28 mouse cellular contexts compared by ENCODE assay signal in genomic region chr11:87599395-87600089, GRCm38 (mm10). TPM values are rescaled to one million over a fixed set of nuclear protein-coding genes. Genes with fewer than 3 reads are reported as not detected.
DNase-seq lines count a peak whose midpoint lies in the region.
"Had no signal": no experiment of that assay in that cellular context is flagged by ENCODE, and none has a peak within 500 bp of the region (broad histone marks: within the 10 kb centered on the region; RNA-seq: fewer than 3 reads in every experiment).

No protein-coding gene starts in this region.

- 91% methylated on average over 13 of the region's 13 CpGs for WGBS in embryonic facial prominence, embryonic 10.5 days

- H3K4me3 ChIP-seq in embryonic facial prominence, embryonic 10.5 days: no peak overlapping the region
- H3K4me3 ChIP-seq: embryonic facial prominence, embryonic 13.5 days; forebrain, embryonic 15.5 days; heart, embryonic 12.5 days; hindbrain, embryonic 13.5 days; limb, embryonic 15.5 days; midbrain, embryonic 10.5 days had no signal

- H3K4me1 ChIP-seq in embryonic facial prominence, embryonic 10.5 days: peaks cover 29% of the 10 kb centered on the region

- H3K27me3 ChIP-seq in embryonic facial prominence, embryonic 10.5 days (replicated peaks; ENCODE audit: low read depth, poor library complexity, severe bottlenecking): no peaks in the 10 kb centered on the region
- H3K27me3 ChIP-seq: embryonic facial prominence, embryonic 13.5 days; forebrain, embryonic 15.5 days; heart, embryonic 12.5 days; hindbrain, embryonic 13.5 days; limb, embryonic 15.5 days; Patski had no signal

- no peaks in the 10 kb centered on the region for H3K9me3 ChIP-seq in embryonic facial prominence, embryonic 10.5 days
- H3K9me3 ChIP-seq: embryonic facial prominence, embryonic 13.5 days; forebrain, embryonic 15.5 days; heart, embryonic 12.5 days; hindbrain, embryonic 13.5 days; limb, embryonic 15.5 days; midbrain, embryonic 10.5 days had no signal

- no peak overlapping the region for H3K27ac ChIP-seq in embryonic facial prominence, embryonic 10.5 days (replicated peaks)
- H3K27ac ChIP-seq: embryonic facial prominence, embryonic 13.5 days; forebrain, embryonic 15.5 days; hindbrain, embryonic 13.5 days; limb, embryonic 15.5 days; midbrain, embryonic 10.5 days had no signal

- DNase-seq in adrenal gland, postnatal 10 days: peak; percentile 64
- DNase-seq in adrenal gland, postnatal 25 days: no peak
- peak; percentile 47 for DNase-seq in kidney, adult 18-20 months
- DNase-seq in kidney, postnatal 10 days: no peak
- peak; percentile 51 for DNase-seq in lung, postnatal 36 days
- no peak for DNase-seq in lung, postnatal 25 days (ENCODE audit: low spot score)
- DNase-seq in embryonic facial prominence, embryonic 10.5 days (ENCODE audit: low spot score): no peak
- DNase-seq in layer of hippocampus, adult 9-10 months (ENCODE audit: low spot score): no peak
- DNase-seq: cerebellum, adult 8-10 months; heart, postnatal 14 days; liver, postnatal 0 days; right cerebral cortex, postnatal 14 days; thymus, adult 2 months had no signal

- peaks cover 86% of the 10 kb centered on the region for H3K36me3 ChIP-seq in embryonic facial prominence, embryonic 10.5 days (replicated peaks)

RNA-seq across cellular contexts. Expression of gene Mtmr4, which starts 7.6 kb away (rescaled TPM):
- total RNA-seq in adrenal gland, postnatal 10 days (2021): 10 to 100 TPM; 23.9 to 28.4 TPM
- total RNA-seq in adrenal gland, postnatal 25 days (2021): 25.3 and 33.2 TPM in 2 replicates
- 71.1 and 79.2 TPM in 2 replicates for polyA plus RNA-seq in embryonic facial prominence, embryonic 10.5 days (2016; fragmentation: Nextera tagmentation; extraction: Ambion mirVana)

RNA-seq across cellular contexts. Expression of gene Hsf5, which starts 17.4 kb away (rescaled TPM):
- total RNA-seq in adrenal gland, postnatal 10 days (2021): under 1 TPM; 0.12 TPM
- total RNA-seq in adrenal gland, postnatal 25 days (2021): 0.09 and 0.24 TPM in 2 replicates
- 0.27 and 0.41 TPM in 2 replicates for polyA plus RNA-seq in embryonic facial prominence, embryonic 10.5 days (2016; fragmentation: Nextera tagmentation; extraction: Ambion mirVana)
- total RNA-seq: neutrophil, adult 5-6 weeks had no signal
- polyA plus RNA-seq: liver, postnatal 0 days had no signal

RNA-seq across cellular contexts. Expression of gene Sept4, which starts 30.8 kb away (rescaled TPM):
- 10 to 100 TPM; 54.9 to 55.4 TPM for total RNA-seq in adrenal gland, postnatal 10 days (2021)
- total RNA-seq in adrenal gland, postnatal 25 days (2021): 24.3 and 38.6 TPM in 2 replicates
- polyA plus RNA-seq in embryonic facial prominence, embryonic 10.5 days (2016; fragmentation: Nextera tagmentation; extraction: Ambion mirVana): 4.1 and 6.1 TPM in 2 replicates

RNA-seq across cellular contexts. Expression of gene Gm11492, which starts 33.1 kb away (rescaled TPM):
- total RNA-seq in adrenal gland, postnatal 10 days (2021): not detected
- not detected in 2 replicates for total RNA-seq in adrenal gland, postnatal 25 days (2021)
- polyA plus RNA-seq in embryonic facial prominence, embryonic 10.5 days (2016; fragmentation: Nextera tagmentation; extraction: Ambion mirVana): not detected in 2 replicates
- total RNA-seq: gastrocnemius, postnatal 4 days; heart, postnatal 14 days; layer of hippocampus, adult 8-10 months; midbrain, postnatal 0 days; neutrophil, adult 5-6 weeks had no signal
- polyA plus RNA-seq: activated CD4-positive, CD25-positive, alpha-beta regulatory T cell, adult 4 months; embryonic facial prominence, embryonic 13.5 days; forebrain, embryonic 15.5 days; heart, embryonic 12.5 days; hindbrain, embryonic 13.5 days; intestine, embryonic 14.5 days; limb, embryonic 15.5 days; liver, postnatal 0 days; midbrain, embryonic 10.5 days; midbrain, postnatal 0 days; Patski; spleen, adult 2 months; stomach, embryonic 14.5 days; thymus, adult 2 months had no signal

Comparison
In these comparisons a context has a peak if more than half of its experiments do, and no peak if none do; other contexts are left out.
1. DNase-seq: peak in adrenal gland, postnatal 10 days (single experiment), kidney, adult 18-20 months (single experiment) and lung, postnatal 36 days (single experiment); none in adrenal gland, postnatal 25 days (single experiment), kidney, postnatal 10 days (single experiment), lung, postnatal 25 days (single experiment), embryonic facial prominence, embryonic 10.5 days (single experiment) and layer of hippocampus, adult 9-10 months (single experiment).